ENCODE assay signal across 8 mouse cellular contexts in genomic region chr12:109539950-109540349, GRCm38 (mm10).
DNase-seq lines count a peak whose midpoint lies in the region; ATAC-seq and TF ChIP-seq lines count a peak whose summit lies in the region.

No protein-coding gene starts in this region.

- TF ChIP-seq EP300 in lung, postnatal 0 days (IDR thresholded peaks at IDR 0.05): no peak

- no peaks in the 10 kb centered on the region for H3K4me1 ChIP-seq in lung, postnatal 0 days (ENCODE audit: insufficient read depth, low read depth, low read length)
- 0 out of 2 replicates have a peak, but pooled peaks cover 4% of the 10 kb centered on the region for H3K4me1 ChIP-seq in intestine, postnatal 0 days (replicated peaks; ENCODE audit: control insufficient read depth, insufficient read depth, low read length)
- H3K4me1 ChIP-seq in olfactory bulb, adult 2 months (ENCODE audit: control insufficient read depth, insufficient read depth, low read length): no peaks in the 10 kb centered on the region

- 40% methylated on average over 13 of the region's 13 CpGs for WGBS in lung, postnatal 0 days
- WGBS in intestine, postnatal 0 days: 64% methylated on average over 13 of the region's 13 CpGs
- WGBS in olfactory bulb, adult 2 months: 49% methylated on average over 13 of the region's 13 CpGs

- peak overlapping the region; percentile 48 for H3K4me2 ChIP-seq in lung, postnatal 0 days (replicated peaks; ENCODE audit: low read depth, low read length)
- H3K4me2 ChIP-seq in intestine, postnatal 0 days (replicated peaks; ENCODE audit: low read depth): peak overlapping the region; percentile 53; the same call in 1 of the 2 replicates

- DNase-seq in adrenal gland, adult (ENCODE audit: inconsistent age in 2 of 2, low spot score in 1 of 2): peak; percentile 58 to 73
- DNase-seq in adrenal gland, postnatal 10 days: no peak
- no peak for DNase-seq in lung, postnatal 0 days (ENCODE audit: low spot score)
- no peak for DNase-seq in lung, postnatal 14 days
- no peak for DNase-seq in yolk sac, embryonic 10.5 days (ENCODE audit: low spot score)
- DNase-seq in Muller cell, postnatal 12 days (ENCODE audit: inconsistent ontology term): no peak

- 0 out of 2 replicates have a peak overlapping the region, but pooled peaks have one; percentile 37 for H3K4me3 ChIP-seq in lung, postnatal 0 days (ENCODE audit: low read depth, low read length)
- H3K4me3 ChIP-seq in intestine, postnatal 0 days (ENCODE audit: low read depth, low read length): peak overlapping the region; percentile 41; the same call in 1 of the 2 replicates
- peak overlapping the region; percentile 11; the same call in 1 of the 2 replicates for H3K4me3 ChIP-seq in olfactory bulb, adult 2 months (ENCODE audit: insufficient read depth, low read depth, low read length)

- ATAC-seq in lung, postnatal 0 days: no peak
- ATAC-seq in intestine, postnatal 0 days: no peak

- no peak overlapping the region for H3K27ac ChIP-seq in lung, postnatal 0 days (ENCODE audit: low read length)
- no peak overlapping the region for H3K27ac ChIP-seq in intestine, postnatal 0 days (ENCODE audit: low read depth, low read length)
- H3K27ac ChIP-seq in olfactory bulb, adult 2 months (ENCODE audit: insufficient read depth, low read depth, low read length): no peak overlapping the region

- H3K9ac ChIP-seq in lung, postnatal 0 days (replicated peaks; ENCODE audit: low read depth): no peak overlapping the region
- no peak overlapping the region for H3K9ac ChIP-seq in intestine, postnatal 0 days (ENCODE audit: low read depth, low read length)

- TF ChIP-seq POLR2A in olfactory bulb, adult 2 months (IDR thresholded peaks at IDR 0.05; ENCODE audit: insufficient read depth, low read depth, low read length): no peak

- TF ChIP-seq CTCF in lung, postnatal 0 days (IDR thresholded peaks at IDR 0.05): no peak
- no peak for TF ChIP-seq CTCF in intestine, postnatal 0 days (IDR thresholded peaks at IDR 0.05; ENCODE audit: low read depth)
- no peak for TF ChIP-seq CTCF in olfactory bulb, adult 2 months (IDR thresholded peaks at IDR 0.05; ENCODE audit: insufficient read depth, low read depth, low read length)

- peaks cover 8% of the 10 kb centered on the region; the same call in 1 of the 2 replicates for H3K9me3 ChIP-seq in lung, postnatal 0 days (ENCODE audit: low read length)
- peaks cover 7% of the 10 kb centered on the region for H3K9me3 ChIP-seq in intestine, postnatal 0 days (ENCODE audit: control insufficient read depth)

- H3K27me3 ChIP-seq in lung, postnatal 0 days (replicated peaks; ENCODE audit: insufficient read depth, low read length): no peaks in the 10 kb centered on the region
- no peaks in the 10 kb centered on the region for H3K27me3 ChIP-seq in intestine, postnatal 0 days (replicated peaks; ENCODE audit: control insufficient read depth, insufficient read depth, low read length)

- H3K36me3 ChIP-seq in lung, postnatal 0 days (ENCODE audit: insufficient read depth, low read length): no peaks in the 10 kb centered on the region
- no peaks in the 10 kb centered on the region for H3K36me3 ChIP-seq in intestine, postnatal 0 days (ENCODE audit: control insufficient read depth, insufficient read depth)

Comparison
In these comparisons a context has a peak if more than half of its experiments do, and no peak if none do; other contexts are left out.
1. DNase-seq: peak in adrenal gland, adult (2 of 2); none in adrenal gland, postnatal 10 days (single experiment), lung, postnatal 0 days (single experiment), lung, postnatal 14 days (single experiment), yolk sac, embryonic 10.5 days (single experiment) and Muller cell, postnatal 12 days (single experiment).
2. Peak in every context shown above with its lines, with median percentiles within 50 percentile points of each other: H3K4me3 ChIP-seq.